Mouse (Mus musculus) liver, postnatal 0 days (tissue): ENCODE data around the gene Ankrd39.

Experiments
- CTCF ChIP-seq: sonication (generic); IDR thresholded peaks from 2 replicates; pipeline ENCODE4 v1.5.1; 2016; ENCODE audit warnings: antibody characterized with exemption, low read depth
- EP300 ChIP-seq: IDR thresholded peaks from 2 replicates; pipeline ENCODE4 v1.6.1; 2016; ENCODE audit warnings: antibody characterized with exemption, low read depth, mild to moderate bottlenecking

GRCm38 (mm10) chr1:36590664-36591063, 43.4 kb upstream of the Ankrd39 start:
- TF ChIP-seq CTCF (no peak), EP300 (no peak)
